Mouse (Mus musculus) lung, postnatal 14 days (tissue): ENCODE results near the gene Eif2b3.

Experiments
- DNase-seq: peaks from one replicate; pipeline ENCODE4 v3.0.0; 2021

Eif2b3 gene

DNA sequence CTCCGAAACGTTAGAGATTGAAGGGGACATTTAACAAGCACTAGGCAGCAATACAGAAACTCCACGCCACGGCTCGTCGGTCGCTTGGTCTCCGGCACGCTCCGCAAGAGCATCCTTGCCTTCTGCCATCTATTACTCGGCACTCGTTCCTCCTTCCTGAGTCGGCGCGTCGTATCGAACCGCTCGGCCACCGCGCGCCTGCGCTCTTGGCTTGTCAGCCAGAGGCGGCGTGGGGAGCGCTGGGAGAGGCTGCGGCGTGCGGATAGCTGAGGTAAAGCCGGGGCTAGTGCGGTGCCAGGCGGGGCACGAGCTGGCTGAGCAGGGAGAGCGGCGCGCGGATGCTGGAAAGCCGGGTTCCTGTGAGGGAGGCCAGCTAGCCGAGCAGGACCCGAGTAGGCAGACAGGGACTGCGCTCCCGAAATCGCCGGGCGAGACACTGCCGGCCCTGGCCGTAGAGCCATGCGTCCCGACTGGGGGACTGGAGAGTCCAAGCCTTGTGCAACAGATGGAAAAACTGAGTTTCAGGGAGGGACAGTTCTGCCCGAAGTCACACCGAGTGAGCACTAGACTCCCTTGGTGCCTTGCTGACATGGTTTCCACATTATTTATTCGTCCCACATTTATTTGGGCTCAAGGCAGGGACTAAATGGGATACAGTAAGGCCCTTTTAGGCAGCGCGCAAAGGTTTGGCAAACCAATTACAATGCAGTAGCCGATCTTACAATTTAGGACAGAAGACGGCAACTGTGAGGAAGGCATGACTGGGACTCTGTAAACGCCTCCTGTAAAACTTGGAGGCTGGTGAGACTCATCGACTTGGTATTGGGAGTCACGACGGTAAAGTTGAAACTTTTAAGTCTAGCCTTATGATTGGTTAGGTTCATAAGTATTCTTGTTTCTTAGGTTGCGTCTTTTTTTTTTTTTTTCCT lies at the start of gene Eif2b3:
Gene Eif2b3 (plus strand): TSS at position 197 of the 929 bp plus-strand sequence.
- peak; percentile 90 for DNase-seq

DNA sequence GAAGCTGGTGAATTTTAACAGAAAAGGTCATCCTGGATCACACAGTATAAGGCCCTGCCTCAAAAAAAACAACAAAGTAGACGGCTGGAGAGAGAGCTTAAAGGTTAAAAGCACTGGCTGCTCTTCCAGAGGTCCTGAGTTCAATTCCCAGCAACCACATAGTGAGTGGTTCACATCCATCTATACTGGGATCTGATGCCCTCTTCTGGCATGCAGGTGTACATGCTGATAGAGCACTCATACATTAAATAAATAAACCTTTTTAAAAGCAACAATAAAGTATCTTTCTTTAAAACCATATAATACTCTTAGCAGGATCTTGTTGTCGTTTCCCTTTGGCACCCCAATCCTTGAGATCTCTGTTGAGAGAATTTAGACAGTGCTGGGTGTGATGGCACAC lies 42.7 kb upstream of the Eif2b3 start:
- no peak for DNase-seq

DNA sequence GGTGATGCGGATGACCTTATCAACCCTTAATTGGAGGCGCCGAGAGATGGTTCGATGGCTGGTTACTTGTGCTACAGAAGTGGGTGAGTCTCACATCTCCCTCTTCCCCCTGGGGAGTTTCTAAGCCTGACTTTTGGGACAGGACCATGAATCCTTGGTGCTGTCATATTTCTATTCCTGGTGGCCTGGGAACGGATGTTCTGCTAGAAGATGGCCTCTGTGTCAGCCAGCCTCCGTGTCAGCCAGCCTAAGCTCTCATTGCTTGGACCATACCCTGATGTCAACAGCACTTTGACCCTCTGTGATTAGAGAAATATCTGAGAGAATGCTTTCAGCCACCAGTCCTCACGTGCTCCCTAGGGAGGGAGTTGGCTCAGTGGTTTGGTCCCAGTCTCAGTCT lies 33.5 kb upstream of the Eif2b3 start:
- DNase-seq = no peak

DNA sequence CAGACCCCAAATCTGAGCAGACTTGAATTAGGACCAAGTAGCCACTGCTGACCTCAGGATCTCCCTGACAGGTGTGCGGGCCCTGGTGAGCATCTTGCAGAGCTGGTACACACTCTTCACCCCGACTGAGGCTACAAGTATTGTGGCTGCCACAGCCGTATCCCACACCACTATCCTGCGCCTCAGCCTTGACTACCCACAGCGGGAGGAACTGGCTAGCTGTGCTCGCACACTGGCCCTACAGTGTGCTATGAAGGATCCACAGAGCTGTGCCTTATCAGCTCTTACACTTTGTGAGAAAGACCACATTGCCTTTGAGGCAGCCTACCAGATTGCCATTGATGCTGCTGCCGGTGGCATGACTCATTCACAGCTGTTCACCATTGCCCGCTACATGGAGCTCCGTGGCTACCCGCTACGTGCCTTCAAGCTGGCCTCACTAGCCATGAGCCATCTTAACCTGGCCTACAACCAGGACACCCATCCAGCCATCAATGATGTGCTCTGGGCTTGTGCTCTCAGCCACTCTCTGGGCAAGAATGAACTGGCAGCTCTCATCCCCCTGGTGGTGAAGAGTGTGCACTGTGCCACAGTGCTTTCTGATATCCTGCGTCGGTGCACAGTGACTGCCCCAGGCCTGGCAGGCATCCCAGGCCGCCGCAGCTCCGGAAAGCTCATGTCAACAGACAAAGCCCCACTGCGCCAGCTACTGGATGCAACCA lies 32.6 kb upstream of the Eif2b3 start:
- peak; percentile 80 for DNase-seq

DNA sequence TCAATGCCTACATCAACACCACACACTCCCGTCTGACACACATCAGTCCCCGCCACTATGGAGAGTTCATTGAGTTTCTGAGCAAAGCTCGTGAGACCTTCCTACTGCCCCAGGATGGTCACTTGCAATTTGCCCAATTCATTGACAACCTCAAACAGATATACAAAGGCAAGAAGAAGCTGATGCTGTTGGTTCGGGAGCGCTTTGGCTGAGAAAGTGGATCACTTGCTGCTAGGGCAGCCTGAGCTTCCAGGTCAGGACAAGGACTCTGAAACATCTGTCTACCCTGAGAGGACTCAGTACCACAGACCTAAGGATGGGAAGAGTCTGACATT lies 32.1 kb upstream of the Eif2b3 start:
- DNase-seq = no peak

DNA sequence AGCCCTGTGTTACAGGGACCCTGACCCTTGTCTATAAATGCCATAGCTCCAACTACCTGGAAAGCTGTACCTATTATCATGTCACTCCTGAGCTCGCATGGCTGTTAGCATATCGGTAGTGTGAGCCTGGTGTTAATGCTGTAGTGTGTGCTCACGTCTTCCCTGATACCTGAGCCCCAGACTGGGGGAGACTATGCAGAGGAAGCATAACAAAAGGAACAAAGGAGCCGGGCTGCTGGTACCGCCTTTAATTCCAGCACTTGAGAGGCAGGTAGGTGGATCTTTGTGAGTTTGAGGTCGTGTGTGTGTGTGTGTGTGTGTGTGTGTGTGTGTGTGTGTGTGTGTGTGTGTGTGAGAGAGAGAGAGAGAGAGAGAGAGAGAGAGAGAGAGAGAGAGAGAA lies 29.5 kb upstream of the Eif2b3 start:
- no peak for DNase-seq

DNA sequence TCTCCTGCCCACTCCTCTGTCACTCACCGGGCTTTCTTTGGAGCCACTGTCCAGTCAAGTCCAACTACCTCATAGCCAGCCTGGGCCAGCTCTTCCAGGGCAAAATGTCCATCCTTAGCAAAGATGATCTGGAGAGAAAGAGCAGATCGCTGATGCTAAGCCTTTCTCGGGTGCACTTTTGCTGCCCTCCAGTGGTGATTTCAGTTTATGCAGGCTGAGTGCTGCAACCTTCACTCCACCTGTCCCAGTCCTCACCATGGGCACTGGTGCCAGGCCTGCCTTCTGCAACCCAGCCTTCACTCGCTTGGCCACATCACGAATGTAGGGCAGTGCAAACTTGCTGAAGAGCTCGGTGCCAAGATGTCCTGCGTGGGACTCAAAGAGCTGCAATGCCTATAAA lies 27.8 kb upstream of the Eif2b3 start:
- DNase-seq = peak; percentile 86

DNA sequence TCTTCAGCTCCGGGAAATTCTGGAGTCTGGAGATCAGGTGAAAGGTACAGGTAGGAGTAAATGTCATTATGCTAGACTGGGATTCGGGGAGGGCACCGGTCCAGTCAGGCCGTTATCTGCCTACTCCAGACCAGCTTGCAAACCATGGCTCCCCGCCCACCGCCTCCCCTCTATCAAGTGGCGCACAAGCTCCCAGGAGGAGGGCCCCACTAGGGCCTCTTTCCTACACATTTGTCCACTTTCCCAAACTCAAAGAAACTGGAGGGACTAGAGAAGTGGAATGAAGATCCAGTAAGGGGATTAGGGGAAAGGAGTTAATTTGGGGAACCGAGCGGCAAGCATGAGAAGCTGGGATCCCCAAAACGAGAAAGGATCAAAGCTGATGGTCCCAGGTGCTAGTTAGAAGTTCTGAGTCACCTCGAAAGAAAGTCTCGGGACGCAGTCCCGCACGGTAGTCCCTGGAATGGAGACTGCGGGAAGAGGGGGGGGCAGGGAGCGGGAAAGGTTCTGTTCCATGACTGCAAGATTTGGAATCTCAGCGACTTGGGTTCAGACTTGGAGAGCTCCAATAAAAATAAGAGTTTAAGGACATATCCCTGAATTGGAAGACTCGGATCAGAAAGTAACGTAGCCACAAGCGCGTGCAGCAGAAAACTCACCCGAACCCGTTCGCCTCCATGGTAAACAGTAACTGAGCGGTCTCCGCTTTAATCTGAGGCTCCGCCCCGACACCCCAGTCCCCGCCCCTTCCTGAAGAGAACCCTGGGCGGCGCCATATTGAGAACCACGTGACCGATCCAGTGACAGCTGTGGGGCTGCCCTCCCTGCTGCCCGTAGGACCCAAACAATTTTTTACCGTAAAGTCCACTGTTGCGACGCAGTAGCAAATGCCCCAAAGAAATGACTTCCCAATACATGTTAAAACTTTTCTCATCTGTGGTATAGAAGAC lies 25.3 kb upstream of the Eif2b3 start, which contains the start of gene Urod:
Gene Urod (minus strand): TSS at position 742 of the 950 bp plus-strand sequence.
- DNase-seq = peak; percentile 95

DNA sequence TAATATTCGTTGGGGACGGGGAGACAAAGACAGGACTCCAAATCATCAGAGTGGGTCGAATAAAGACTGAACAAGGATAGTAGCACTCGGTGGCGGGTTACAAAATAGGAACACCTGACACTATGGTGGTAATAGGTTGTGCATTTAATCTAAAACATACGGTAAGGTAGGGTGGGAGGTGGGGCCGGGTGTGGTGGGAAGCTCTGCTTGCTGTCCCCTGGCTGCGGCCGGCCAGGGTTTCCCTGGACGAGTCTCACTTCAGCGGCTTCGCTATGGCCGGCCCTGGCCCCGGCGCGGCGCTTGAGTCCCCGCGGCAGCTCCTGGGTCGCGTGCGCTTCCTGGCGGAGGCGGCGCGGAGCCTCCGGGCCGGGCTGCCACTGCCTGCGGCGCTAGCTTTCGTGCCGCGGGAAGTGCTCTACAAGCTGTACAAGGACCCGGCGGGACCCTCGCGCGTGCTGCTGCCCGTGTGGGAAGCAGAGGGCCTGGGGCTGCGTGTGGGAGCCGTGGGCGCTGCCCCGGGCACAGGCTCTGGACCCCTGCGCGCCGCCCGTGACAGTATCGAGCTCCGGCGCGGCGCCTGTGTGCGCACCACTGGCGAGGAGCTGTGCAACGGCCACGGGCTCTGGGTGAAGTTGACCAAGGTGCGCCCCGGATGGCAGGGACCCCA lies 23.9 kb upstream of the Eif2b3 start, which contains the start of gene Hectd3:
Gene Hectd3 (plus strand): TSS at position 187 of the 667 bp plus-strand sequence.
- DNase-seq = peak; percentile 65

DNA sequence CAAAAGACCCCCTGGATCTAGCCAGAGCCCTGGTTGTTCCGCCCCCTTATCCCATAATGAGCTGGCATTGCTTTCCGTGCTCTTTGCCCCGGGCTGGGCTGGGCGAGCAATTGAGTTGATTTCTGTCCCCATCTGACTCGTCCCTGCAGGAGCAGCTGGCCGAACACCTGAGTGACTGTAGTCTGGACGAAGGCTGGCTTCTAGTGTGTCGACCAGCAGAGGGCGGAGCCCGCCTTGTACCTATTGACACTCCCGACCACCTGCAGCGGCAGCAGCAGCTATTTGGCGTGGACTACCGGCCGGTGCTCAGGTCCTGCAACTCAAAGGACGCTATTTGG lies 23.4 kb upstream of the Eif2b3 start:
- peak; percentile 51 for DNase-seq

DNA sequence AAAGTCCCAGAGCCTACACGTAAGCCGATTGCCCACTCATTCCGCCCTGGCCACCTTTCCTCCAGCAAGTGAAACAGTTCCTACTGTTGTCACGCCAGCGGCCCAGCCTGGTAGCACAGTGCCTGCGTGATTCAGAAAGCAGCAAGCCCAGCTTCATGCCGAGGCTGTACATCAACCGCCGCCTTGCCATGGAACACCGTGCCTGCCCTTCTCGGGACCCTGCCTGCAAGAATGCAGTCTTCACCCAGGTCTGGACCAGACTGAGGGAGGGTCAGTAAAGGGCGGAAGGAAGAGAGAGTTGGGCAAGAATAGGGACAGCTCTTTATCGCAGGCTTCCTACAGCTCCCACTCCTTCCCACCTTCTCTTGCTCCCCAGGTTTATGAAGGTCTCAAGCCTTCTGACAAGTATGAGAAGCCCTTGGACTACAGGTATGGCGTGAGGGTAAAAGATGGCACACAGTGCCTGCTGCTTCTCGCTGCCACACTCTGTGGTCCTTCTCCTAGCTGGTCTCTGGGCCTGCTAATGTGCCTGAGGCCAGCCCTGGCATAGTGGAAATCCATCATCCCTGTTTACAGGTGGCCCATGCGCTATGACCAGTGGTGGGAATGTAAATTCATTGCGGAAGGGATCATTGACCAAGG lies 19.6 kb upstream of the Eif2b3 start:
- DNase-seq = no peak

DNA sequence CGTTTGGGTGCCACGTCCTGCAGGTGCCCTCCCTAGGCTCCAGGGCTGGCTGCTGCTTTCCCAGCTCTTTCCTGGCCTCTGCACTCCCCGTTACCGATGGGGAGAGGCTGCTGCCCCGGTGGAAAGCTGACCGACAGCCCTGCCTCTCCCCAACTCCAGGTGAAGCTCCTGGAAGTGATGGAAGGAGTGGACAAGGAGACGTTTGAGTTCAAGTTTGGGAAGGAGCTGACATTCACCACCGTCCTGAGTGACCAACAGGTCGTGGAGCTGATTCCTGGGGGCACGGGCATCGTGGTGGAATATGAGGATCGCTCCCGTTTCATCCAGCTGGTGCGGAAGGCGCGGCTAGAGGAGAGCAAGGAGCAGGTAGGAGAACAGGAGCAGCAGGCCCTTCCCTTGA lies 17.2 kb upstream of the Eif2b3 start:
- DNase-seq = no peak

DNA sequence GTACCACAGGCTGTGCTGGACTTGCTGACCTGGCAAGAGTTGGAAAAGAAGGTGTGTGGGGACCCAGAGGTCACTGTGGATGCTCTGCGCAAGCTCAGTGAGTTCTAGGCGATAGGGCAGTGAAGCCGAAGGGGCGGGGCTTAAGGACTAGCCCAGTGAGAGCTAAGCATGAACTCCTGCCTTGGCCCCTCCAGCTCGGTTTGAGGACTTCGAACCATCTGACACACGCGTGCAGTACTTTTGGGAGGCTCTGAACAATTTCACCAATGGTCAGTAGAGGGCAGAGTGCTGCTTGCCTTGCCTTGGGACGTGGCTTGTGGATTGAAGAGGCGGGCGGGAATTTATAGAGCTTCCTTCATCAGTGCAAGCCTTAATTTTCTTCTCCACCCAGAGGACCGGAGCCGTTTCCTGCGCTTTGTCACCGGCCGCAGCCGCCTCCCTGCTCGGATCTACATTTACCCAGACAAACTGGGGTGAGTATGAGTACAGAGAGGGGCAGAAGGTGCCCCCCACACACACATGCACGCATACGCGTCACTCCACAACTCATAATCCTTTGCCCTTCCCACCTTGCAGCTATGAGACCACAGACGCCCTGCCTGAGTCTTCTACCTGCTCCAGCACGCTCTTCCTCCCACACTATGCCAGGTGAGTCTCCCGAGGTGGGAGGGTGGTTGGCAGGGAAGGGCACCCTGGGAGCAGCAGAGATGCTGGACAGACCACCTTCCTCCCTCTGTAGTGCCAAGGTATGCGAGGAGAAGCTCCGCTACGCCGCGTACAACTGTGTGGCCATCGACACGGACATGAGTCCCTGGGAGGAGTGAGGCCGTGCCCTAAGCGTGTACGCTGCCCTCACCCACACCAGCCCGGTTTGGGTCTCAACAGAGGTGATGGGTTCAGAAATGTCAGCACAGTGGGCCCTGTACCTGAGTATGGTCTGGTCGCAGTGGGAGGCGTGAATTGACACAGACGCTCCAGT lies 16.4 kb upstream of the Eif2b3 start:
- DNase-seq = peak; percentile 69

DNA sequence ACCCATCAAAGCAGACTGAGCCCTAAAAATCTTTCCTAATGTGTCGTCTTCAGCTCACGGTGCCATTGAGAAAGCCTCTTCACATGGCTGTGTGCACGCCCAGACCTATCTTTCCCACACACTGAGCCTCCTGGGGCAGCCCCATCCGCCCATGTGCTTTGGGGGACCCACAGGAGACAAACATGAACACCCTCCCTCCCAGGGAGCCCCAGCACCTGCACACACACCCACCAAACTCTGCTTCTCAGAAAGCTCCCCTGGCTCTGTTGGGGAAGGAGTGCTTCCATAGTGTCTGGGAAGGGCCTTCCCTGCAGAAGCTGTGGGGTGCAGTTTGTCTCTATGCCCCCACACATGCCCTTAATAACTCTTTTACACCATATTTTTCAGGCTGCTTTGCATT lies 14.6 kb upstream of the Eif2b3 start:
- no peak for DNase-seq

DNA sequence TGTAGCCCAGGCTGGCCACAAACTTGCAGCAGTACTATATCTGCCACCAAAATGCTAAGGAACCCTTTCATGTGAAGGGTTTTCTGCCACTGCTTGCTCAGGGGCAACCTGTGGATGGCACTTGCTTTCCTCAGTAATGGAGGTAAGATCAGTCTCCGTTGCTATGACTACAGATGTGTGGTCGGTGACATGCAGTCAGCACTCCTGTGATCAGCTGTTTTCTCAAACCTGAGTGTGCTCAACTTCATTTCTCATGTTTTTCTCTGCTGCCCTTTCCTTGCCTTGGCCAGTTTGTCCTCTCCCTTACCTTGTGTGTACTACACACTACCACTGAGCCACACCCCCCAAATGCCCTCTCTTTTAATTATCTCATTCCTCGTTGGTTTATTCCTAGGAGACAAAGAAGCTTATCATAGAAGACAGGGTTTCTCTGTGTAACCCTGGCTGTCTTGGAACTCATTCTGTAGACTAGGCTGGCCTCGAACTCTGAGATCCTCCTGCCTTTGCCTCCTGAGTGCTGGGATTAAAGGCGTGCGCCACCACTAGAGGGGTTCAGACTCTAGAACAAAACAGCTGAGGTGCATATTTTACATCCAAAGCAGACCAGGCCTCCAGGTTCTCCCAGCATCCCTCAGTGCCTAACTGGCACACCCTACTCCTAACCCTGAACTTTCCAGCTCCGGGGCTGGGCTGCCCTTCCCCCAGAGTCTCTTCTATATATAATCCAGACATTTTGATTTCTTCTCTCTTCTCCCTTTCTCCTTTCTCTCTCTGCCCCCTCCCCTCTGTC lies 13.4 kb upstream of the Eif2b3 start:
- DNase-seq = no peak

DNA sequence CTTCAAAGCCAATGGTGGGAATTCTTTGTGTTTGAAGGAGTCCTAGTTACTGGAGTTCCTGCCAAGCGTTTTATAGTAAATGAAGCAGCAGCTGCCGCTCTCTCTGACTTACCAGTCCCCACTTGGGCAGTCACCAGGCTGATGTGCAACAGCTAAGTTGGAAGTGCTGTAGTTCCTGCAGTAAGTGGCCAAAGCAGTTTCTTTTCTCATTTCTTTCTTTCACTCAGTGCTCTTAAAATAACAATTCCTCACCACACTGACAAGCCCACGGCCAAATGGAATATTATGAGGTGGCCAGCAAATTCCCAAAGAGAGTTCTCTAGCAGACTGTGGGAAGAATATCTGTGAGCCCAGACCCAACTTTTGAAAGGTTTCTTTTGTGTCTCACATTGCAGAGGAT lies 12.1 kb upstream of the Eif2b3 start:
- no peak for DNase-seq

DNA sequence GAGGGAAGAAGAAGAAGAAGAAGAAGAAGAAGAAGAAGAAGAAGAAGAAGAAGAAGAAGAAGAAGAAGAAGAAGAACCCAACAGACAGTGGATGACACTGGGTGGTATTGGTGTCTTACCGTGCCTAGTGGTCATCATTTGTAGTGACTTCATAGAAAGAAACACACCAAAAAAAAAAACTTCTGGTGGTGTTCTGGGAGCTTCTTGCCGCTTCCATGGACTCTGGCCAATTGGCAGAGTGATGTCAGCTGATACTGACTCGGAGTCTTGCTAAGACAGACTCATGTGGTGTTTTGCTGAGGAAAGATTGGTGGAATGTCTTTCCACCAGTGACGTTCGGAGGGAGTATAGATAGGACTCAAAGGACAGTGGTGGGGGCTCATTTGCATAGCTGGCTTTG lies 9.0 kb upstream of the Eif2b3 start:
- no peak for DNase-seq

DNA sequence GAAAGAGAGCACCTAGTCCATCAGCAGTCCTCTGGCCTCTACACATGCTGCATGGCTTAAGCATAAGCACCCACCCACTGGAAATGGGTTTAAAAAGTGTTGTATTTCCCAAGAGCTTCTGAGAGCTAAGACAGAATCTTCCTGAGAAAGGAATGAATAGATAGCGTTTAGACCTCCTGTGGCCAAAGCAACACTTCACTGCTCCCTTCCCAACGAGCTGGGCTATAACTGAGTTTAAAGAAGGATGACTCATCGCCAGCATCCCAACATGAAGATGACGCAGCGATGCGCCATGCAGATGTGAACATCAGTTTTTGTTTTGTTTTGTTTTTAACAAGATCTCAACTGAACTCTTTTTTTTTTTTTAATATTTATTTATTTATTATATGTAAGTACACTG lies 5.6 kb upstream of the Eif2b3 start:
- no peak for DNase-seq

DNA sequence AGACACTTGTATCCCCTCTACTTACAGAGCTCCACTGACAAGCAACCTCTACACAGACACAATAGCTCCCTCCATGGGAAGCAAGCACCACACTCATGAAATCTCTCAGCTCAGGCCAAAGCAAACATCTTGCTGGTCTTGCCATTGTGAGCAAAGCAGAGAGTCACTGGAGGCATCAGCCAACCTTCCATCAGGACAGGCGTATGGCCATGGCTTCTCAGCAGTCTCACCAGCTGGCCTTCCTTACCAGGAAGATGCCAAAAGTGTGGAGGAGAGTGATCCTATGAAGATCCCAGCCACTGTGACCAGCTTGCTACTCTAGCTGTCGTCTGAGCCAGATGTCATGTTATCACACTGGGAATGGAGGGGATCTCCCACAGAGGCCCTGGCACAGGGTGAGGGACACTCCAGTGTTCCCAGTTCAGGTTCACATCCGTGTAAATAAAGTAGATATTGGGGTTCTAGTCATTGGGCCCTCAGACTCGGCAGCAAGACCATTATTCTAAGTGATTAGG lies 4.2 kb upstream of the Eif2b3 start:
- no peak for DNase-seq

DNA sequence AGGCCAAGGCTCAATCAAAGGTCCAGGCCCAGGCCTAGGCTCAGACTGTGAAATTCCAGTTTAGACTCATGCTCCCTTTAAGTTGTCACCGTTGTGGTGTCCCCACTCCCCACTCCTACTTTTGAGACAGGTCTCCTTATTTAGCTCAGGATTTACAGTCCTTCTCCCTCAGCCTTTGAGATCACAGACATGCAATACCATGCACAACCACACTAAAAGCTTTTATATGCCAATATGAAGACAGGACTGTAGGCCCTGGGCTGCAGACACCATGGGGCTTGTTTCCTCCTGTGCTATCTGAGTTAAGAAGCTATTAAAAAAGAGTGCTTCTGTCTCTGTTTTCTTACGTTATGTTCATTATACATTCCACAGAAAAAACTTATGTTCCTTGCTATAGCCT lies 1.5 kb upstream of the Eif2b3 start:
- DNase-seq = no peak
